15 mouse cellular contexts compared by ENCODE assay signal in the genomic region with DNA sequence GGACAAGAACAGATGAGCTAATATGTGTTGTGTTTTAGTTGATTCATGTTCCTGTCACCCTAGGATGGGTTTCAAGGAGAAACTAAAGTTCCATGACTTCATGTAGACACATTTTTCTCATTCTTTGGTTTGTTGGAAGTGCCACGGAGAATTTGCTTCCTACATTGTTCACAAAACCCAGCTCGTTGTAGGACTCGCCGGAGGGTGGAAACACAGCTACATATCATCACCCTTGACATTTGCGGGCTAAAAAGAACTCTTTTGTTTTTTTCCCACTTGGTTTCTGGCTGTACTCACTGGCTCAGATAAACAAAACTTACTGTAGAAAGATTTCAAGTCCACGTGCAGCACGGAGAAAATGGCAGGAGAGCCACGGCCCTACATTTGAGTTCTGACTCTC. TPM values are rescaled to one million over a fixed set of nuclear protein-coding genes. Genes with fewer than 3 reads are reported as not detected.
A peak's percentile ranks its signal among the peaks of the same experiment; 100 is the strongest.
DNase-seq lines count a peak whose midpoint lies in the region; ATAC-seq lines count a peak whose summit lies in the region.
"Had no signal": no experiment of that assay in that cellular context is flagged by ENCODE, and none has a peak within 500 bp of the region (broad histone marks: within the 10 kb centered on the region; RNA-seq: fewer than 3 reads in every experiment).

No protein-coding gene starts in this region.

- H3K4me1 ChIP-seq in heart, embryonic 15.5 days (replicated peaks): no peaks in the 10 kb centered on the region; the same call in 1 of the 2 replicates
- peaks cover 13% of the 10 kb centered on the region for H3K4me1 ChIP-seq in lung, embryonic 15.5 days
- peaks cover 10% of the 10 kb centered on the region; the same call in 1 of the 2 replicates for H3K4me1 ChIP-seq in intestine, embryonic 16.5 days (ENCODE audit: control insufficient read depth, insufficient read depth, low read length)
- peaks cover 3% of the 10 kb centered on the region; the same call in 1 of the 2 replicates for H3K4me1 ChIP-seq in stomach, embryonic 15.5 days
- H3K4me1 ChIP-seq: forebrain, embryonic 12.5 days; limb, embryonic 15.5 days; midbrain, embryonic 13.5 days had no signal

- H3K4me3 ChIP-seq in heart, embryonic 15.5 days: no peak overlapping the region
- H3K4me3 ChIP-seq in lung, embryonic 15.5 days: no peak overlapping the region
- H3K4me3 ChIP-seq in intestine, embryonic 16.5 days (ENCODE audit: low read length): no peak overlapping the region
- H3K4me3 ChIP-seq in stomach, embryonic 15.5 days (replicated peaks): no peak overlapping the region
- H3K4me3 ChIP-seq: forebrain, embryonic 12.5 days; limb, embryonic 15.5 days; midbrain, embryonic 13.5 days had no signal

- no peaks in the 10 kb centered on the region for H3K9me3 ChIP-seq in heart, embryonic 15.5 days (replicated peaks)
- no peaks in the 10 kb centered on the region for H3K9me3 ChIP-seq in lung, embryonic 15.5 days
- no peaks in the 10 kb centered on the region for H3K9me3 ChIP-seq in intestine, embryonic 16.5 days (ENCODE audit: control insufficient read depth, low read length)
- no peaks in the 10 kb centered on the region for H3K9me3 ChIP-seq in stomach, embryonic 15.5 days
- H3K9me3 ChIP-seq: forebrain, embryonic 12.5 days; limb, embryonic 15.5 days; midbrain, embryonic 13.5 days had no signal

- H3K27ac ChIP-seq in heart, embryonic 15.5 days: peak overlapping the region; percentile 55; the same call in 1 of the 2 replicates
- H3K27ac ChIP-seq in lung, embryonic 15.5 days: peak overlapping the region; percentile 6; the same call in 1 of the 2 replicates
- 0 out of 2 replicates have a peak overlapping the region, but pooled peaks have one; percentile 20 for H3K27ac ChIP-seq in intestine, embryonic 16.5 days (ENCODE audit: low read length)
- H3K27ac ChIP-seq in stomach, embryonic 15.5 days: peak overlapping the region; percentile 27; the same call in 1 of the 2 replicates
- H3K27ac ChIP-seq: forebrain, embryonic 12.5 days; limb, embryonic 15.5 days; midbrain, embryonic 13.5 days had no signal

- no peak overlapping the region for H3K4me2 ChIP-seq in heart, embryonic 15.5 days
- H3K4me2 ChIP-seq in lung, embryonic 15.5 days: no peak overlapping the region
- H3K4me2 ChIP-seq in intestine, embryonic 16.5 days (ENCODE audit: low read depth, low read length): no peak overlapping the region
- H3K4me2 ChIP-seq in stomach, embryonic 15.5 days: no peak overlapping the region
- H3K4me2 ChIP-seq: forebrain, embryonic 12.5 days; limb, embryonic 15.5 days; midbrain, embryonic 13.5 days had no signal

- WGBS in heart, embryonic 15.5 days: 46% methylated on average over 8 of the region's 8 CpGs
- 37% methylated on average over 8 of the region's 8 CpGs for WGBS in lung, embryonic 15.5 days
- WGBS in intestine, embryonic 16.5 days: 35% methylated on average over 8 of the region's 8 CpGs
- 40% methylated on average over 8 of the region's 8 CpGs for WGBS in stomach, embryonic 15.5 days

- no peaks in the 10 kb centered on the region for H3K27me3 ChIP-seq in heart, embryonic 15.5 days
- H3K27me3 ChIP-seq in lung, embryonic 15.5 days: no peaks in the 10 kb centered on the region
- H3K27me3 ChIP-seq in intestine, embryonic 16.5 days (replicated peaks; ENCODE audit: control insufficient read depth, insufficient read depth, low read length): no peaks in the 10 kb centered on the region
- no peaks in the 10 kb centered on the region for H3K27me3 ChIP-seq in stomach, embryonic 15.5 days (replicated peaks)
- H3K27me3 ChIP-seq: forebrain, embryonic 12.5 days; limb, embryonic 15.5 days; midbrain, embryonic 13.5 days had no signal

- intact Hi-C loops in heart, postnatal 36 days (cut with DNase I): no loop called here

- no peaks in the 10 kb centered on the region for H3K36me3 ChIP-seq in heart, embryonic 15.5 days
- no peaks in the 10 kb centered on the region for H3K36me3 ChIP-seq in lung, embryonic 15.5 days
- no peaks in the 10 kb centered on the region for H3K36me3 ChIP-seq in intestine, embryonic 16.5 days (ENCODE audit: control insufficient read depth, insufficient read depth, low read length)
- H3K36me3 ChIP-seq in stomach, embryonic 15.5 days: no peaks in the 10 kb centered on the region
- H3K36me3 ChIP-seq: forebrain, embryonic 12.5 days; limb, embryonic 15.5 days; midbrain, embryonic 13.5 days had no signal

- H3K9ac ChIP-seq in heart, embryonic 15.5 days: no peak overlapping the region
- H3K9ac ChIP-seq in lung, embryonic 15.5 days: no peak overlapping the region
- H3K9ac ChIP-seq in intestine, embryonic 16.5 days (ENCODE audit: low read depth, low read length): no peak overlapping the region
- no peak overlapping the region for H3K9ac ChIP-seq in stomach, embryonic 15.5 days
- H3K9ac ChIP-seq: forebrain, embryonic 12.5 days; limb, embryonic 15.5 days; midbrain, embryonic 13.5 days had no signal

- ATAC-seq in heart, embryonic 15.5 days (replicated peaks; ENCODE audit: insufficient number of reproducible peaks, insufficient read depth, low FRiP score, low read depth): no peak
- peak; percentile 60; the same call in 1 of the 2 replicates for ATAC-seq in lung, embryonic 15.5 days (ENCODE audit: borderline replicate concordance, extremely low read depth, low FRiP score, low TSS enrichment)
- peak; percentile 58; the same call in 1 of the 2 replicates for ATAC-seq in intestine, embryonic 16.5 days
- ATAC-seq in stomach, embryonic 15.5 days (ENCODE audit: insufficient read depth, low FRiP score, low read depth): no peak
- ATAC-seq: activated CD4-positive, CD25-positive, alpha-beta regulatory T cell, adult 4 months; CD4-positive, CD25-positive, alpha-beta regulatory T cell, adult 4 months; midbrain, embryonic 13.5 days had no signal

- DNase-seq in heart, postnatal 36 days: no peak
- no peak for DNase-seq in lung, postnatal 25 days (ENCODE audit: low spot score)
- DNase-seq in spleen, adult 12 weeks (ENCODE audit: low spot score): no peak
- DNase-seq: cerebellum, adult 9-11 months; lung, adult 2 months; thymus, adult 18-20 months had no signal

RNA-seq across cellular contexts. Expression of gene Zc3h15, which starts 38.0 kb away (rescaled TPM):
- 72.6 and 103 TPM in 2 replicates for polyA plus RNA-seq in heart, embryonic 15.5 days (2015; fragmentation: Nextera tagmentation; extraction: Ambion mirVana)
- total RNA-seq in heart, postnatal 36 days (2021): 10 to 100 TPM; 50.8 to 51.5 TPM
- polyA plus RNA-seq in lung, embryonic 15.5 days (2015; fragmentation: Nextera tagmentation; extraction: Ambion mirVana): 99.7 and 106 TPM in 2 replicates
- 99.0 and 113 TPM in 2 replicates for polyA plus RNA-seq in intestine, embryonic 16.5 days (2015; fragmentation: Nextera tagmentation; extraction: Ambion mirVana)
- polyA plus RNA-seq in stomach, embryonic 15.5 days (2015; fragmentation: Nextera tagmentation; extraction: Ambion mirVana): 125 and 137 TPM in 2 replicates

RNA-seq across cellular contexts. Expression of gene Itgav, which starts 41.9 kb away (rescaled TPM):
- 54.0 and 58.7 TPM in 2 replicates for polyA plus RNA-seq in heart, embryonic 15.5 days (2015; fragmentation: Nextera tagmentation; extraction: Ambion mirVana)
- total RNA-seq in heart, postnatal 36 days (2021): 10 to 100 TPM; 40.6 to 41.4 TPM
- 64.4 and 64.8 TPM in 2 replicates for polyA plus RNA-seq in lung, embryonic 15.5 days (2015; fragmentation: Nextera tagmentation; extraction: Ambion mirVana)
- polyA plus RNA-seq in intestine, embryonic 16.5 days (2015; fragmentation: Nextera tagmentation; extraction: Ambion mirVana): 39.6 and 45.7 TPM in 2 replicates
- polyA plus RNA-seq in stomach, embryonic 15.5 days (2015; fragmentation: Nextera tagmentation; extraction: Ambion mirVana): 76.4 and 83.1 TPM in 2 replicates

Comparison
In these comparisons a context has a peak if more than half of its experiments do, and no peak if none do; other contexts are left out.
1. ATAC-seq: peak in lung, embryonic 15.5 days (single experiment) and intestine, embryonic 16.5 days (single experiment); none in heart, embryonic 15.5 days (single experiment) and stomach, embryonic 15.5 days (single experiment).
2. Peak in every context shown above with its lines, with median percentiles within 50 percentile points of each other: H3K27ac ChIP-seq.